Mouse (Mus musculus): ENCODE data around the gene Khdc4.
A peak's percentile ranks its signal among the peaks of the same experiment; 100 is the strongest.

The Khdc4 gene

GRCm38 (mm10) chr3:88684980-88685941, at the start of gene Khdc4:
Khdc4 (plus strand) TSS chr3:88685803.
- peak; percentile 98 for DNase-seq

GRCm38 (mm10) chr3:88636555-88636986, 49.0 kb upstream of the Khdc4 start:
- DNase-seq, result no peak

DNA sequence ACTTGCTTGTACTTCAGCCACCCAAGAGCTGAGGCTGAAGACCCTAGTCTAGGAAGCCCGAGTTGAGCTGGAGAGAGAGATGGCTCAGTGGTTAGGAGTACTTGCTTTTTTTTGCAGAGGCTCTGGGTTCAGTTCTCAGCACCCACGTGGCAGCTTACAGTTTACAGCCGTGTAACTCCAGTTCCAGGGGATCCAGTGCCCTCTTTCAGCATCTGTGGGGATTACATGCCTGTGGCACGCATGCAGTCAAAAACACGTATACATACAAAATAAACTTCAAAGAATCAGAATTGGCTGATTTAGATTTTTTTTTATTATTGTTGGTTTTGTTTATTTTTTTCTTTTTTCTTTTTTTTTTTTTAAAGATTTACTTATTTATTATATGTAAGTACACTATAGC, 48.5 kb upstream of the Khdc4 start:
- no peak for DNase-seq

GRCm38 (mm10) chr3:88639239-88639638, 46.4 kb upstream of the Khdc4 start:
- no peak for DNase-seq

DNA sequence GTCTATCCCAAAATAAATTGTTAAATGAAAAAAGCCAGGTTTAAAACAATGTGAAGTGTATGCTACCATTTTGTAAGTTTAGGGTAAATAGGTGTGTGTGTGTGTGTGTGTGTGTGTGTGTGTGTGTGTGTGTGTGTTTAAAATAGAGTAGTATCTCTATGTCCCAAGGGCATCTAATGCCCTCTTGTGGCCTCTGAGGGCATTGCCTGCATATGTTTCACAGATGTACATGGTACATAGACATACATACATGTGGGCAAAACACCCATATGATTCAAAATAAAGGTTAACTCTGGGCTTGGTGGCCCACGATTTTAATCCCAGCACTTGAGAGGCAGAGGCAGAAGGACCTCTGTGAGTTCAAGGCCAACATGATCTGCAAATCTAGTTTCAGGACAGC, 44.9 kb upstream of the Khdc4 start:
- DNase-seq, result peak; percentile 16

- no peak for DNase-seq
Measured at GRCm38 (mm10) chr3:88643078-88643477, 42.5 kb upstream of the Khdc4 start.

- no peak for DNase-seq
Measured at GRCm38 (mm10) chr3:88645937-88646336, 39.7 kb upstream of the Khdc4 start.

GRCm38 (mm10) chr3:88646426-88646995, 39.1 kb upstream of the Khdc4 start:
- no peak for DNase-seq

DNA sequence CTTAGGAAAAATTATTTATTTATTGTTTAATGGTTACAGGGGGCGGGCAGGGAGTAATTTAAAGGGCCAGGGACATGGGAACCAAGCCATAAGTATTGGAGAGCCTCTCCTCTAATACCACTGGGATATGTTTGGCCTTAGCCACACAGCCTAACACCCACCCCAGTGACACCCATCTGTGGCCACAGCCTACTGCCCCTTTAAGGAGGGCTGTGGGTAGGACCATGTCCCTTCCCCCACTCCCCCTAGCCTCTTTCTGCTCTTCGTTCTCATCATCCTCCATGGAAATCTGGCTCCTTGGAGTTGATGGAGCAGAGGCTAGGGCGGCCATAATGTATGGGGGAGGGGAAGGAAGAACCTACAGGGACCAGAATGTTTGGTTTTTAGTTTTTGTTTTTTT, 38.5 kb upstream of the Khdc4 start:
- no peak for DNase-seq

DNA sequence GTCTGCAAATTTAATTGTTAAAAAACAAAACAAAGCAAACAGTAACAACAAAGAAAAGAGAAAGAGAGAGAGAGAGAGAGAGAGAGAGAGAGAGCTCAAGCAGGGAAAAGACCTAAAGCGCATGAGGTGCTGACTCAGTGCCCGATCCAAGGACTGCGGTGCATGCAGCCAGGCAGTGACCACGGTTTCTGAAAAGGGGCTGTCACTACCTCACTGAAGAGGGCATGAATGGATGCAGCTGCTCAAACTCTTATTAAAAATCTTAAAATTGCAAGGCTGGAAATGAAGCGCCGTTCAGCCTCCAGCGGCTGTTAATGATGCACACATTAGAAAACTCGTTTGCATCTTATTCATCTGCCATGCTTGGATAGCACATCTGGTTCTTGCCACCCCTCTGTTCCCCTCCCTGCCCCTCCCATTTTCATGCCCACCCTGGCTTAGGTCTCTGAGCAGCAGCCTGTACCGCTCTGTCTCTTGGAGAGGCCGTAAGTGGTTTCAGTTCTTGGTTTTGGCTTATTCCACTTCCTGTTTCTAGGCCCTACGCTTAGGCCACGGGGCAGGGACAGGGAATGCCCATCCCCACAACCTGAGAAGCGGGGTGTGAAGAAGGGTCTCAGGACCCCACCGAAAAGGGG, 37.7 kb upstream of the Khdc4 start:
- peak; percentile 5 for DNase-seq

GRCm38 (mm10) chr3:88648452-88649168, 37.0 kb upstream of the Khdc4 start:
- DNase-seq, result peak; percentile 5

DNA sequence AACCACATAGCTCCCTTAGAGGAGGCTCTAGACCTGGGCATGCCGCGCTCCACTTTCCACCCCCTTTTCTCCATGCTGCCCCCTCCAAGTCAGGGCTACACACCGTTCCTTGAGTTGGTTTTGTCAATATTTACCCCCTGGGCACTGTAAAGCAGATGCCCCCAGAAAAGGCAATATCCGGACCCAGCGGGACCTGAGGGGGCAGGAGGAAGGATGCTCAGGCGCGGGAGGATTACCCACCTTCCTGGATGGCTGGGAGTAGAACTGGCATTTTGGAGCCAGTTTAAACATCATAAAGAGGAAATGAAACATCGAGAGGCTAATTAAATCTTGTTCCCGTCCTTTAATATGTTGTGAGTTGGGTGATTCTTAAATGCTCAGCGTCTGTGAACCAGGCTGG, 36.4 kb upstream of the Khdc4 start:
- no peak for DNase-seq

- DNase-seq, result no peak
Measured at GRCm38 (mm10) chr3:88649967-88650366, 35.6 kb upstream of the Khdc4 start.

DNA sequence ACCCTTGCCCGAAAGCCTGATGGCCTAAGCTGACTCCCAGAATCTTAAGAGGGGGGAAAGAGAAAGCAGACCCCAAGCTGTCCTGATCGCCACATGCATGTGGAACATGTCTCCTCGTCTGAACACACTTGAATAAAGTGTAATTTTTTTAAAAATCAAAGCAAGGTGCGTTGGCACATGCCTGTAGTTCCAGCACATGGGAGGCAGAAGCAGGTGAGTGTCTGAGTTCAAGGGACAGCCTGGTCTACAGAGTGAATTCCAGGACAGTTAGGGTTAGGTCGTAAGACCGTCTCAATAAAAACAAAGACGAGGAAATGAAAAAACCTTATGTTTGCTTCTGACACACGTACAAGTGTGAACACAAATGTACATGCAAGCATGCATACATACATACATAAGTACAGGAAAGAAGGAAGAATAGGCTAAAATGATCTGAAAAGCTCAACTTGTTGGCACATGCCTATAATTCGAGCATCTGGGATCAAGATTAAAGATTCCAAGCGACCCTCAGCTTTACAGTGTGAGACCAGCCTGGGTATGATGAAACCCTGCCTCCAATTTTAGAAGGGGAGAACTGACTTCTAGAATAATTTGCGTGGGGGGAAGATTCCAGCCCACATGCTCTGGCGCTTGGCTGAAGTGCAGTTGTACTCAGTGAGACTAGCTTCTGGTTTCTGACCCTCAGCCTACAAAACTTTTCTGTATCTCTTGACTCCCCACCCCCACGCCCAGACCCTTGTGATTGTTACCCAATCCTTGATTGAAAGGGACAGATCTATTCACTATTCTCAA, 34.7 kb upstream of the Khdc4 start:
- DNase-seq, result no peak

- no peak for DNase-seq
Measured at GRCm38 (mm10) chr3:88651669-88652618, 33.7 kb upstream of the Khdc4 start.

GRCm38 (mm10) chr3:88652846-88653515, 32.6 kb upstream of the Khdc4 start, which contains the start of gene Rxfp4:
Rxfp4 (minus strand) TSS chr3:88653142.
- no peak for DNase-seq

GRCm38 (mm10) chr3:88653516-88654370, 31.9 kb upstream of the Khdc4 start:
- no peak for DNase-seq

GRCm38 (mm10) chr3:88654621-88655020, 31.0 kb upstream of the Khdc4 start:
- no peak for DNase-seq

DNA sequence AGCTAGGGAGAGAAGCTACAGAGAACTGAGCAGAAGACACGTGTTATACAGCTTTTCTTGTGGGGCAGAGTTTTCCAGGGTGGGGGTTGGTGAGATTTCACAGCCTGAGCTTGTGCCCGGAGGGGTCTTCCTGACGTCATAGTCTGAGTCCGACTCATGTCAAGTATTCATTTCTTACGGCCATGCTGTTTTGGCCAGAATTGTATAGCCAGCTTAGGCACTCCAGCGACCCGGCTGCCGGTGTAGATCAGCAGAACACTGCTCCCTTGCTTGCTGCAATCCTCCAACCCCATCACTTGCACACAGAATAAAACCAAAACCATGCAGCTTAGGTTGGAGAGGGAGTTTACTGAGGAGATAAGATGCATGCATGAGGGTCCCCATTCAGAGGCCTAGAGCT, 30.0 kb upstream of the Khdc4 start:
- DNase-seq, result no peak
